Mouse (Mus musculus): ENCODE results near the gene Qpctl.

DNA sequence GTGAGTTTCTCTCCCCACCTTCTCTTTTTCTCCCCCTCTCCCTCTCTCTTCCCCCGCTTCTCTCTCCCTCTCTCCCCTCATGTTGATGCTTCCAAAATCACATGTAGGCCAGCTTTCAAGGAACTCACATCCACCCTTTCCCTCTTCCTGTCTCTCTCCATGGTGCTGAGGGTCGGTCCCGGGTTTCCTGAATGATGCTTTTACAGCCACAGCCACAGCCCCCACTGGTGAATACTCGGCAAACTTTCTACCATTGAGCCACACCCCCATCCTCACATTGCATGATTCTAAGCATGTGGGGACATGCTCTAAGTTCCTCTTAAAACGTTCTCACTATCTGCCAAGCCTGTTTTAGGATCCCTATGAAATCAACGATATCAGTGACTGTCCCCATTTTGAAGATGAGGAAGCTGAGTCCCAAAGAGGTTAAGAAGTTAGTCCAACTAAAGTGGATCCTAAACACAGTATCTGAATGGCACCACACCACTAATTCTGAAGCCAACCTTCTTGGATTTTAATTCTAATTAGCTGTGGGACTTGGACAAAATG, 1.5 kb downstream of the Qpctl start:
- TF ChIP-seq CTCF (conservative IDR thresholded peaks at IDR 0.05; ENCODE audit: insufficient read depth, insufficient read length, low read depth, low read length) = no peak
- TF ChIP-seq POLR2A (IDR thresholded peaks at IDR 0.05; ENCODE audit: low read depth, low read length) = no peak

Data from kidney, adult 2 months (tissue).